Mouse (Mus musculus) regulatory T cell (primary cell): Measurements from ENCODE around the gene Mfap1a.
"Not testable (repeated sequence)": the region's sequence is repeated elsewhere in the genome, so short reads cannot be mapped to it uniquely, and the experiment has no call there.

Experiments
- in situ Hi-C: fragments of 300-600 bp; cut with MboI, MseI; formaldehyde crosslinking; loops from one replicate; pipeline ENCODE4 v1.15.1; 2025; ENCODE audit warnings: high pct_unique_total_duplicates

The Mfap1a gene

GRCm38 (mm10) chr2:121505942-121506882 lies at the start of gene Mfap1a, which contains the start of gene Wdr76:
Gene Mfap1a (minus strand): TSS chr2:121506665.
Gene Wdr76 (plus strand): TSS chr2:121506723.
- in situ Hi-C loops: loop anchor here (5.0 kb wide), 1 partner anchor 34 kb away; the partner anchor contains the start of gene Mfap1b

- in situ Hi-C loops: no loop called here
Measured at GRCm38 (mm10) chr2:121551271-121551670, 44.8 kb upstream of the Mfap1a start.

GRCm38 (mm10) chr2:121549630-121550029 lies 43.2 kb upstream of the Mfap1a start:
- in situ Hi-C loops: no loop called here

GRCm38 (mm10) chr2:121544829-121545228 lies 38.4 kb upstream of the Mfap1a start:
- in situ Hi-C loops: no loop called here

GRCm38 (mm10) chr2:121525056-121525455 lies 18.6 kb upstream of the Mfap1a start:
- in situ Hi-C loops: loop anchor here (5.0 kb wide), 1 partner anchor 38 kb away; no protein-coding TSS in a partner anchor

- in situ Hi-C loops: not testable (repeated sequence)
Measured at GRCm38 (mm10) chr2:121522830-121523229, 16.4 kb upstream of the Mfap1a start.

GRCm38 (mm10) chr2:121522006-121522405 lies 15.5 kb upstream of the Mfap1a start:
- in situ Hi-C loops: no loop called here

GRCm38 (mm10) chr2:121518711-121519110 lies 12.2 kb upstream of the Mfap1a start:
- in situ Hi-C loops: not testable (repeated sequence)

- in situ Hi-C loops: no loop called here
Measured at GRCm38 (mm10) chr2:121518106-121518505, 11.6 kb upstream of the Mfap1a start.

- in situ Hi-C loops: no loop called here
Measured at GRCm38 (mm10) chr2:121514211-121514610, 7.7 kb upstream of the Mfap1a start.

GRCm38 (mm10) chr2:121512991-121513765 lies 6.7 kb upstream of the Mfap1a start:
- in situ Hi-C loops: not testable (repeated sequence)

- in situ Hi-C loops: no loop called here
Measured at GRCm38 (mm10) chr2:121511401-121511800, 4.9 kb upstream of the Mfap1a start.

- in situ Hi-C loops: loop anchor here (5.0 kb wide), 1 partner anchor 37 kb away; the partner anchor contains the start of gene Mfap1b
Measured at GRCm38 (mm10) chr2:121509584-121509983, 3.1 kb upstream of the Mfap1a start.

GRCm38 (mm10) chr2:121507951-121508330 lies 1.5 kb upstream of the Mfap1a start:
- in situ Hi-C loops: loop anchor here (5.0 kb wide), 1 partner anchor 36 kb away; the partner anchor contains the start of gene Mfap1b

- in situ Hi-C loops: loop anchor here (5.0 kb wide), 1 partner anchor 35 kb away; the partner anchor contains the start of gene Mfap1b
Measured at GRCm38 (mm10) chr2:121507173-121507950, 897 bp upstream of the Mfap1a start.

GRCm38 (mm10) chr2:121501550-121501949 lies 4.9 kb downstream of the Mfap1a start:
- in situ Hi-C loops: not testable (repeated sequence)

GRCm38 (mm10) chr2:121484403-121484802 lies 22.1 kb downstream of the Mfap1a start:
- in situ Hi-C loops: not testable (repeated sequence)

GRCm38 (mm10) chr2:121483576-121483975 lies 22.9 kb downstream of the Mfap1a start:
- in situ Hi-C loops: no loop called here

- in situ Hi-C loops: not testable (repeated sequence)
Measured at GRCm38 (mm10) chr2:121480916-121481315, 25.5 kb downstream of the Mfap1a start.

- in situ Hi-C loops: no loop called here
Measured at GRCm38 (mm10) chr2:121480498-121480897, 26.0 kb downstream of the Mfap1a start.
